Mouse (Mus musculus) forebrain, embryonic 13.5 days (tissue): ENCODE results near the gene Pknox2. TPM values are rescaled to one million over a fixed set of nuclear protein-coding genes. Genes with fewer than 3 reads are reported as not detected.

ENCODE experiments used
- ATAC-seq: fragments of 200-750 bp; cut with Nextera tagmentation; 2 replicates; pipeline ENCODE4 v1.8.0; 2017
- H3K27ac ChIP-seq: fragments of 300-500 bp; sonication (generic); 2 replicates; pipeline ENCODE4 v1.5.1; 2015; ENCODE audit warnings: inconsistent platforms, mild to moderate bottlenecking, moderate library complexity
- H3K27me3 ChIP-seq: fragments of 300-500 bp; sonication (generic); 2 replicates; pipeline ENCODE4 v1.6.1; 2015; ENCODE audit warnings: mild to moderate bottlenecking, inconsistent platforms
- H3K36me3 ChIP-seq: fragments of 300-500 bp; sonication (generic); 2 replicates; pipeline ENCODE4 v1.6.1; 2015; ENCODE audit warnings: mild to moderate bottlenecking, inconsistent platforms; ENCODE audit not compliant: poor library complexity, severe bottlenecking
- H3K4me1 ChIP-seq: fragments of 300-500 bp; sonication (generic); 2 replicates; pipeline ENCODE4 v1.6.1; 2015; ENCODE audit warnings: inconsistent platforms
- H3K4me2 ChIP-seq: fragments of 300-500 bp; sonication (generic); 2 replicates; pipeline ENCODE4 v1.6.1; 2015; ENCODE audit warnings: inconsistent platforms, mild to moderate bottlenecking, moderate library complexity
- H3K4me3 ChIP-seq: fragments of 300-500 bp; sonication (generic); 2 replicates; pipeline ENCODE4 v1.5.1; 2015; ENCODE audit warnings: mild to moderate bottlenecking, inconsistent platforms
- H3K9ac ChIP-seq: fragments of 300-500 bp; sonication (generic); 2 replicates; pipeline ENCODE4 v1.6.1; 2015; ENCODE audit warnings: mild to moderate bottlenecking, inconsistent platforms
- H3K9me3 ChIP-seq: fragments of 300-500 bp; sonication (generic); replicated peaks from 2 replicates; pipeline ENCODE4 v1.6.1; 2016; ENCODE audit warnings: inconsistent platforms
- WGBS: fragments of 180-500 bp; shearing (Covaris S2); methylation state at CpG from one replicate; pipeline ENCODE4 v1.1.7; 2015; 5-methylcytosine and 5-hydroxymethylcytosine counted together
- polyA plus RNA-seq: library from polyadenylated mRNA; unstranded; fragments of >200 nt; fragmentation: Nextera tagmentation; extraction: Ambion mirVana; gene quantifications from 2 replicates; pipeline ENCODE4 v1.2.1, GENCODE M21; 2015

Gene Pknox2
- polyA plus RNA-seq, 1 experiment from 2014 or later, result 18.7 TPM

- no peak for ATAC-seq
- Histone ChIP-seq H3K9me3 (no peaks in the 10 kb centered on the region), H3K4me3 (no peak overlapping the region), H3K9ac (no peak overlapping the region), H3K4me1 (no peaks in the 10 kb centered on the region), H3K27ac (no peak overlapping the region), H3K36me3 (peaks cover 82% of the 10 kb centered on the region), H3K4me2 (no peak overlapping the region), H3K27me3 (no peaks in the 10 kb centered on the region)
- 38% methylated on average over 1 of the region's 1 CpGs for WGBS
These were observed 297.1 kb downstream of the Pknox2 start for GRCm38 (mm10) chr9:36850091-36850490.

DNA sequence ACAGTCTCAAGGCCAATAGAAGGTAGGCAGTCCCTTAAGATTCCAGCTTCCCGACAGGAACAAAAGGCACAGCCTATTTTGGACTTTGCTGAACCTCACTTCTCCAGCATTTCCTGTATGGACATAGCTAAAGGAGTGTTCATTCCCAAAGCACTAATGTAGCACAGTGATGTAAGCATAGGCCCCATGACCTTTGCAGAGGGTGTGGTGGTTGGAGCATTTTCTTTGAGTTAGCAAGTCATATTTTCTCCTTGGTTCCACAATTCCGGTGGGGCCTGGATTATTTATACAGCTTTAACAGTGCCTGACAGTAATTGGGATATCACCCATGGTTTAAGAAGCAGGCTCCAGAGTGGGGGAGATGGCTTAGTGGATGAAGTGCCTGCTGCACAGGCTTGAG lies 298.5 kb downstream of the Pknox2 start:
- no peak overlapping the region for H3K4me2 ChIP-seq
- no peak overlapping the region for H3K27ac ChIP-seq
- H3K4me1 ChIP-seq, result no peaks in the 10 kb centered on the region
- no peak overlapping the region for H3K4me3 ChIP-seq
- no peak overlapping the region for H3K9ac ChIP-seq
- no peak for ATAC-seq
- H3K36me3 ChIP-seq, result peaks cover 89% of the 10 kb centered on the region
- no peaks in the 10 kb centered on the region for H3K9me3 ChIP-seq
- no peaks in the 10 kb centered on the region for H3K27me3 ChIP-seq
- 84% methylated on average over 2 of the region's 2 CpGs for WGBS

DNA sequence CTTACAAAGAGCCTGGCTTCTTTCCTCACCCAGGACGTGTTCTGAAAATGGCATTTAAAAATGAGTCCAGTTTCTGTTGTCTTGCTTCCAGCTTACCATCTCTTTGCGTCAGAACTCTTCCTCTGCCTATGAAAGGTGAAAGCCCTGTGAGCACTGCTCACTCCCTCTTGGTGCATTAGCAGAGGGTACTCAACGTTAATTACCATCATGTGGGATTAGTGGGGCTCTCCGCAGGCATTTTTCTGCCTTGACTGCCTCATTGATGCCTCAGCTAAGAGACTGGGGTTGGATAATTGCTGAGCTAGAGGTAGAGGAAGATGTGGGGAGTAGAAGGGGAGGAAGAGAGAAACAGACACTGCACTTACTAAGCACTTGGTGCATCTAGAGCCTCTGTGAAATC lies 300.9 kb downstream of the Pknox2 start:
- Histone ChIP-seq H3K27ac (no peak overlapping the region), H3K4me3 (no peak overlapping the region), H3K36me3 (peaks cover 81% of the 10 kb centered on the region), H3K27me3 (no peaks in the 10 kb centered on the region), H3K4me2 (no peak overlapping the region), H3K9me3 (no peaks in the 10 kb centered on the region), H3K4me1 (no peaks in the 10 kb centered on the region), H3K9ac (no peak overlapping the region)
- WGBS, result 19% methylated on average over 4 of the region's 4 CpGs
- no peak for ATAC-seq

Other genes starting within 250 kb of the Pknox2 start
- 12.6 and 13.0 TPM in 2 replicates for gene Tmem218, start 60.8 kb upstream of the Pknox2 start, polyA plus RNA-seq
- 0.99 and 1.2 TPM in 2 replicates for gene Slc37a2, start 108.3 kb upstream of the Pknox2 start, polyA plus RNA-seq
- 9.5 and 12.6 TPM in 2 replicates for gene Ccdc15, start 201.0 kb upstream of the Pknox2 start, polyA plus RNA-seq
- gene Hepacam, start 219.9 kb upstream of the Pknox2 start, polyA plus RNA-seq, result 0.44 and 0.49 TPM in 2 replicates